18 mouse cellular contexts compared by ENCODE assay signal in genomic region chr14:120434831-120435230, GRCm38 (mm10).
"Had no signal": no experiment of that assay in that cellular context is flagged by ENCODE, and none has a peak within 500 bp of the region (broad histone marks: within the 10 kb centered on the region; RNA-seq: fewer than 3 reads in every experiment).

No protein-coding gene starts in this region.

- H3K4me3 ChIP-seq: liver, embryonic 13.5 days; midbrain, embryonic 12.5 days; myocyte; neural tube, embryonic 13.5 days; stomach, embryonic 15.5 days had no signal

- H3K9ac ChIP-seq: liver, embryonic 13.5 days; midbrain, embryonic 12.5 days; neural tube, embryonic 13.5 days; stomach, embryonic 15.5 days had no signal

- H3K9me3 ChIP-seq: liver, embryonic 13.5 days; midbrain, embryonic 12.5 days; neural tube, embryonic 13.5 days; stomach, embryonic 15.5 days had no signal

- H3K36me3 ChIP-seq: liver, embryonic 13.5 days; midbrain, embryonic 12.5 days; neural tube, embryonic 13.5 days had no signal

- H3K4me1 ChIP-seq: liver, embryonic 13.5 days; midbrain, embryonic 12.5 days; stomach, embryonic 15.5 days had no signal

- H3K27me3 ChIP-seq: liver, embryonic 13.5 days; midbrain, embryonic 12.5 days; neural tube, embryonic 13.5 days; stomach, embryonic 15.5 days had no signal

- DNase-seq: kidney, adult 2 months; kidney, postnatal 25 days; left cerebral cortex, postnatal 4 days; liver, embryonic 13.5 days; lung, adult 2 months; lung, postnatal 14 days; lung, postnatal 4 days; retina, postnatal 1 day; right cerebral cortex, postnatal 25 days; spleen, adult 18-20 months; thymus, postnatal 25 days had no signal

- H3K4me2 ChIP-seq: liver, embryonic 13.5 days; midbrain, embryonic 12.5 days; neural tube, embryonic 13.5 days; stomach, embryonic 15.5 days had no signal

- H3K27ac ChIP-seq: kidney, postnatal 0 days; liver, embryonic 13.5 days; midbrain, embryonic 12.5 days; neural tube, embryonic 13.5 days; stomach, embryonic 15.5 days had no signal

- ATAC-seq: intestine, postnatal 0 days; midbrain, embryonic 16.5 days had no signal
